Mouse (Mus musculus): ENCODE measurements around the gene Rnf222.

- TF ChIP-seq CTCF (conservative IDR thresholded peaks at IDR 0.05; ENCODE audit: low read length) (no peak), POU5F1 (IDR thresholded peaks at IDR 0.05; ENCODE audit: borderline replicate concordance, low read length) (no peak), NANOG (IDR thresholded peaks at IDR 0.05; ENCODE audit: borderline replicate concordance, low read length) (no peak)
These were observed 36.4 kb downstream of the Rnf222 start for GRCm38 (mm10) chr11:68924749-68925148.

Measured in E14TG2a.4 (cell line).